Mouse (Mus musculus): ENCODE results near the gene Rlf. TPM values are rescaled to one million over a fixed set of nuclear protein-coding genes. Genes with fewer than 3 reads are reported as not detected.

The Rlf gene
- polyA plus RNA-seq, 1 experiment = 2.7 TPM

DNA sequence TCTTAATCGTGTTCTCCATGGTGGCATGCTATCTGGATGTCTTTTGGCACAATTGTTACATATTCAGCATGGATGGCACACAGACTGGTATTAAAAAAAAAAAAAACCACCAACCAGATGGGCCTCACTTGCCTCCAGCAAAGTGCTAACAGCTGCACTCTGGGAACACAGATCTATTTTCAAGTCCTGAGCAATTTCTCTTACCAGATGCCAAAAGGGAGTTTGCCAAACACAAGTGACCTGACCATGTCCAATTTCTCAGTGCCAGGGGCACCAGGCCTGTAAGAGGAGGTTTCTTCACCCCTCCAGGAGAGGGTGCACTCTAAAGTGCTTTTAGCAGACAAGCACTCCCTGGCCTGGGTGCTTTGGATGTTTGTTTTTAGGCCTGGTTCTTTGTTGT is 12.2 kb upstream of the Rlf start:
- H3K4me3 ChIP-seq (ENCODE audit: insufficient read depth, low read depth, low read length) = no peak overlapping the region
- H3K27me3 ChIP-seq (replicated peaks; ENCODE audit: control insufficient read depth, insufficient read depth, low read length) = no peaks in the 10 kb centered on the region; the same call in 1 of the 2 replicates
- 60% methylated on average over 1 of the region's 1 CpGs for WGBS
- no peak overlapping the region for H3K27ac ChIP-seq (ENCODE audit: insufficient read depth, low read depth, low read length)
- no peak for DNase-seq
- TF ChIP-seq POLR2A (IDR thresholded peaks at IDR 0.05; ENCODE audit: low read depth, low read length) (no peak), CTCF (conservative IDR thresholded peaks at IDR 0.05; ENCODE audit: insufficient read depth, insufficient read length, low read depth, low read length) (no peak)
- H3K36me3 ChIP-seq (ENCODE audit: control insufficient read depth, insufficient read depth, low read length) = no peaks in the 10 kb centered on the region
- no peaks in the 10 kb centered on the region; the same call in 1 of the 2 replicates for H3K4me1 ChIP-seq (ENCODE audit: control insufficient read depth, insufficient read depth, low read length)

DNA sequence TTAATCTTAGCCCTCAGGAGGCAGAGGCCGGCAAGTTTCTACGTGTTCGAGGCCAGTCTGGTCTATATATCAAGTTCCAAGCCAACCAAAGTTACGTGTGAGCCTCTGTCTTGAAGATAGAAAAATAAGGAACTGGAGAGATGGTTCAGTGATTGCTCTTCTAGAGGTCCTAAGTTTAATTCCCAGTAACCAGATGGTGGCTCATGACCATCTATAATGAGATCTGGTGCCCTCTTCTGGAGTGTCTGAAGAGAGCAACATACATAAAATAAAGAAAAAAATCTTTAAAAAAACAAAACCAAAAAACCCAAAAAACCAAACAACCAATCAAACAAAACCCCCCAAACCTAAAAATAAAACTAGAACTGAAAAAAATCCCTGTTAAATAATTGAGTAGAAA is 10.3 kb upstream of the Rlf start:
- DNase-seq = peak; percentile 17
- no peaks in the 10 kb centered on the region for H3K4me1 ChIP-seq (ENCODE audit: control insufficient read depth, insufficient read depth, low read length)
- WGBS = 81% methylated on average over 4 of the region's 4 CpGs
- no peak overlapping the region for H3K27ac ChIP-seq (ENCODE audit: insufficient read depth, low read depth, low read length)
- H3K4me3 ChIP-seq (ENCODE audit: insufficient read depth, low read depth, low read length) = no peak overlapping the region
- no peaks in the 10 kb centered on the region; the same call in 1 of the 2 replicates for H3K27me3 ChIP-seq (replicated peaks; ENCODE audit: control insufficient read depth, insufficient read depth, low read length)
- H3K36me3 ChIP-seq (ENCODE audit: control insufficient read depth, insufficient read depth, low read length) = no peaks in the 10 kb centered on the region
- TF ChIP-seq CTCF (conservative IDR thresholded peaks at IDR 0.05; ENCODE audit: insufficient read depth, insufficient read length, low read depth, low read length) = no peak
- no peak for TF ChIP-seq POLR2A (IDR thresholded peaks at IDR 0.05; ENCODE audit: low read depth, low read length)

DNA sequence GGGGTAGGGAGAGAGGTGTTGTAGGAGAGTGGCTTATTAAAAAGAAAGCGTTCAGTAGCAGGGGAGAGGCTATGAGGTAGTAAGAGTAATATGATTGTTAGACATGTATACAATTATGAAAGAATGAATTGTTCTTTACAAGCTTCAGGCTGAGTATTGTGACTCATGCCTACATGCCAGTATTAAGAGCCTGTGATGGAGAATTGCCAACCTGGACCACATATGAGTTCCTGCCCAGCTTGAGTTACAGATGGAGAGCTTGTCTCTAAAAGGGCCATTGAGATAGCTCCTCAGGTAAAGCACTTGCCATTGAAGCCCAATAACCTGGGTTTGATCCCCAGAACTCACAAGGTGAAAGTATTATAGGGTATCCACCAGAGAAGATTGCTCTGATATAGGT is 8.3 kb upstream of the Rlf start:
- H3K36me3 ChIP-seq (ENCODE audit: control insufficient read depth, insufficient read depth, low read length) = no peaks in the 10 kb centered on the region
- 79% methylated on average over 1 of the region's 1 CpGs for WGBS
- no peak for TF ChIP-seq CTCF (conservative IDR thresholded peaks at IDR 0.05; ENCODE audit: insufficient read depth, insufficient read length, low read depth, low read length)
- no peak for TF ChIP-seq POLR2A (IDR thresholded peaks at IDR 0.05; ENCODE audit: low read depth, low read length)

DNA sequence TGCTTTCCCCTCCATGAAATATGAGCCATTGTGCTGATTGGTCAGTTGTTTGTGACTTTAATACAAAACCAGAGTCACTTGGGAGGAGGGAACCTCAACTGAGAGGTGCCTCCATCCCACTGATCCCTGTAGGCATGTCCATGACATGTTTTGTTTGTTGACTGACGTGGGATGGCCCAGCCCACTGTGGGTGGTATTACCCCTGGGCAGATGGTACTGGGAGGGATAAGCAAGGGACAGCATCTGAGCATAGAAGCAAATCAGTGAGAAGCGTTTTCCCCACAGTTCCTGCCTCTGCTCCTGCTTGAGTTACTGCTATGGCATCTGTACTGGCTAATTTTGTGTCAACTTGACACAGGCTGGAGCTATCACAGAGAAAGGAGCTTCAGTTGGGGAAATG is 1.3 kb upstream of the Rlf start:
- Histone ChIP-seq H3K36me3 (ENCODE audit: control insufficient read depth, insufficient read depth, low read length) (no peaks in the 10 kb centered on the region), H3K27me3 (replicated peaks; ENCODE audit: control insufficient read depth, insufficient read depth, low read length) (no peaks in the 10 kb centered on the region), H3K4me1 (ENCODE audit: control insufficient read depth, insufficient read depth, low read length) (peaks cover 8% of the 10 kb centered on the region; the same call in 1 of the 2 replicates), H3K27ac (ENCODE audit: insufficient read depth, low read depth, low read length) (no peak overlapping the region), H3K4me3 (ENCODE audit: insufficient read depth, low read depth, low read length) (no peak overlapping the region)
- no peak for TF ChIP-seq POLR2A (IDR thresholded peaks at IDR 0.05; ENCODE audit: low read depth, low read length)
- TF ChIP-seq CTCF (conservative IDR thresholded peaks at IDR 0.05; ENCODE audit: insufficient read depth, insufficient read length, low read depth, low read length) = no peak
- 71% methylated on average over 2 of the region's 2 CpGs for WGBS
- no peak for DNase-seq

More for the DNA sequence above, 8.3 kb upstream of the Rlf start:
- Histone ChIP-seq H3K4me1 (ENCODE audit: control insufficient read depth, insufficient read depth, low read length) (no peaks in the 10 kb centered on the region), H3K4me3 (ENCODE audit: insufficient read depth, low read depth, low read length) (no peak overlapping the region), H3K27ac (ENCODE audit: insufficient read depth, low read depth, low read length) (no peak overlapping the region), H3K27me3 (replicated peaks; ENCODE audit: control insufficient read depth, insufficient read depth, low read length) (no peaks in the 10 kb centered on the region)
- DNase-seq = no peak

DNA sequence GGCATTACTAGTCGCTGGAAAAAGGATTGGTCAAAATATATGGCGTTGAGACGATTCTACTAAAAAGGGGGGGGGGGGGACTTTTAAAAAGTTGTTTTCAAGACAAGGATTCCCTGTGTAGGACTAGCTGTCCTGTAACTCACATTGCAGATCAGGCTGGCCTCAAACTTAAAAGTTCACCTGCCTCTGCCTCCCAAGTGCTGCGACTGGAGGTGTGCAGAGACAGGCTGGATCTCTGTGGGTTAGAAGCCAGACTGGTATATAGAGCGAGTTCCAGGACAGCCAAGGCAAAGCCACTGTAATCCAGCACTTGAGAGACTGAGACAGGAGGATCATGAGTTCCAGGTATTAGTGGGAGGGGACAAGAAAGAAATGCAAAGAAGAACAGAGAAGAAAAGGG is 605 bp upstream of the Rlf start:
- no peak for DNase-seq
- 29% methylated on average over 5 of the region's 5 CpGs for WGBS
- Histone ChIP-seq H3K27me3 (replicated peaks; ENCODE audit: control insufficient read depth, insufficient read depth, low read length) (no peaks in the 10 kb centered on the region), H3K4me3 (ENCODE audit: insufficient read depth, low read depth, low read length) (no peak overlapping the region; the same call in 1 of the 2 replicates), H3K4me1 (ENCODE audit: control insufficient read depth, insufficient read depth, low read length) (peaks cover 8% of the 10 kb centered on the region; the same call in 1 of the 2 replicates), H3K27ac (ENCODE audit: insufficient read depth, low read depth, low read length) (no peak overlapping the region), H3K36me3 (ENCODE audit: control insufficient read depth, insufficient read depth, low read length) (no peaks in the 10 kb centered on the region)
- no peak for TF ChIP-seq POLR2A (IDR thresholded peaks at IDR 0.05; ENCODE audit: low read depth, low read length)
- TF ChIP-seq CTCF (conservative IDR thresholded peaks at IDR 0.05; ENCODE audit: insufficient read depth, insufficient read length, low read depth, low read length) = no peak

DNA sequence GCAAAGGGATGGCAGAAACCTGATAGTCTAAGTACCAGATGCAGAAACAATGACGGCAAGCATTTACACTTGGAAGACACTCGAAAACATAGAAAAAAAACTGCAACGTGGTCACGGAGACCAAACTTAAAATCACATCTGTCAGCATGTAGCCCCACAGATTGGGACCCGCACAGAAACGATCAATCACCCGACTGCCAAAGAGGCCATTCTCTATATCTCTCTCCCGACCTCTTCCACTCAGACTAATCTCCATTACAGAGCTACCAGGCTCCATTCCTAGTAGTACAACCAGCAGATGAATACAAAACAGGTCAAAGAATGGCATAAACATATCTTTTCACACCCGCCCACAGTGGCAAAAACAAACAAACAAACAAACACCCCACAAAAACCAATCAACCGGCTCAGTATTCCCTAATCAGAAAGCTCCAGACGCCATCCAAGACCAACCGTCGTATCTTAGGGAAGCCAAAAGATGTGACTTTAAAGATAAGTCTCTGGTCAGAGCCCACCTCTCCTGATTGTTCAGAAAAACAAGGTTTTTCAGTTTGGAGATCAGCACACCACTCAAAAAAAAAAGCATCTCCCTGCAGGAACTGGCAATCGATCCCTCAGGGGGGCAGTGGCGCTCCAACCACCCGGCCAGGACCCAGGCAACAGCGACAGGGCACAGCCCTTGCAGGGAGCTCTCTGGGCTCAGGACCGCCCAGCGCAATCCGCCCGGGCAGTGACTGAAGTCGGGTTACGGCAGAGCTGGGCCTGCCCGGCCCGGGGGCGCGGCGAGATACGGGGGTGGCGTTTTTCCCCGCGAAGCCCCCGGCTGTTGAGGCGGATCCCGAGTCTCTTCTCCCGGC is 720 bp downstream of the Rlf start:
- Histone ChIP-seq H3K27me3 (replicated peaks; ENCODE audit: control insufficient read depth, insufficient read depth, low read length) (no peaks in the 10 kb centered on the region), H3K4me1 (ENCODE audit: control insufficient read depth, insufficient read depth, low read length) (peaks cover 8% of the 10 kb centered on the region; the same call in 1 of the 2 replicates), H3K27ac (ENCODE audit: insufficient read depth, low read depth, low read length) (peak overlapping the region; percentile 13), H3K4me3 (ENCODE audit: insufficient read depth, low read depth, low read length) (peak overlapping the region; percentile 86), H3K36me3 (ENCODE audit: control insufficient read depth, insufficient read depth, low read length) (no peaks in the 10 kb centered on the region)
- TF ChIP-seq CTCF (conservative IDR thresholded peaks at IDR 0.05; ENCODE audit: insufficient read depth, insufficient read length, low read depth, low read length) = 0 out of 2 replicates have a peak, but pooled peaks have one; percentile 7
- TF ChIP-seq POLR2A (IDR thresholded peaks at IDR 0.05; ENCODE audit: low read depth, low read length) = no peak
- WGBS = 2% methylated on average over 36 of the region's 36 CpGs
- DNase-seq = peak; percentile 68

DNA sequence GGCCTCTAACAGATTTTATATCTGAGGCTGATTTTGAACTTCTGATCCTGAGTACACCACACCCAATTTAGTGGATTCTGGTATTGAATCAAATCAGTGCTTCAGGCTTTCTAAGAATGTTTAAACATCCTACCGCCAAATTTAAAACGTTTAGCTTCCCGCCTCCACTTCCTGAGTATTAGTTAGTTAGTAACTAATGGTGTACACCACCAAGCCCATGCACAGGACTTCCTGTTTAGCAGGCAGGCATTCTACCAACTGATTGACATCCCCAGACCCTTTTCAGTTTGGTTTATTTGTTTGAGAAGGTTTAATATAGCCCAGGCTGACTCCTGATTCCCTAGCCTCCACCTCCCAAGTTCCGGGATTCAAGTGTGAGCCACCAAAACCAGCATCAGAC is 6.0 kb downstream of the Rlf start:
- H3K27ac ChIP-seq (ENCODE audit: insufficient read depth, low read depth, low read length) = no peak overlapping the region
- H3K4me1 ChIP-seq (ENCODE audit: control insufficient read depth, insufficient read depth, low read length) = peaks cover 9% of the 10 kb centered on the region
- no peak overlapping the region for H3K4me3 ChIP-seq (ENCODE audit: insufficient read depth, low read depth, low read length)
- TF ChIP-seq CTCF (conservative IDR thresholded peaks at IDR 0.05; ENCODE audit: insufficient read depth, insufficient read length, low read depth, low read length) = no peak
- no peak for TF ChIP-seq POLR2A (IDR thresholded peaks at IDR 0.05; ENCODE audit: low read depth, low read length)
- no peak for DNase-seq
- no peaks in the 10 kb centered on the region for H3K36me3 ChIP-seq (ENCODE audit: control insufficient read depth, insufficient read depth, low read length)
- H3K27me3 ChIP-seq (replicated peaks; ENCODE audit: control insufficient read depth, insufficient read depth, low read length) = no peaks in the 10 kb centered on the region
- WGBS = 66% methylated on average over 4 of the region's 4 CpGs
